Mouse (Mus musculus) myocyte (in vitro differentiated cells): Measurements from ENCODE around the gene Ccnd3. TPM values are rescaled to one million over a fixed set of nuclear protein-coding genes. Genes with fewer than 3 reads are reported as not detected.

Experiments used
- H3K27me3 ChIP-seq: one replicate; pipeline ENCODE4 v1.6.1; 2011; ENCODE audit not compliant: control insufficient read depth, insufficient read depth, insufficient read length
- H3K36me3 ChIP-seq: one replicate; pipeline ENCODE4 v1.6.1; 2011; ENCODE audit not compliant: control insufficient read depth, insufficient read depth
- H3K4me2 ChIP-seq: one replicate; pipeline ENCODE4 v1.6.1; 2011; ENCODE audit warnings: low read depth, control low read depth
- H3K4me3 ChIP-seq: one replicate; pipeline ENCODE4 v1.5.1; 2011; ENCODE audit warnings: mild to moderate bottlenecking, control low read depth, moderate library complexity
- H3K79me2 ChIP-seq: one replicate; pipeline ENCODE4 v1.6.1; 2011; ENCODE audit not compliant: control insufficient read depth, insufficient read depth
- H3ac ChIP-seq: one replicate; pipeline ENCODE4 v1.6.1; 2011; ENCODE audit not compliant: control insufficient read depth, insufficient read length
- CEBPB ChIP-seq: IDR thresholded peaks from 2 replicates; pipeline ENCODE4 v1.6.1; 2011; ENCODE audit warnings: mild to moderate bottlenecking, moderate library complexity; ENCODE audit not compliant: poor library complexity, insufficient read depth, severe bottlenecking
- E2F4 ChIP-seq: IDR thresholded peaks from one replicate; pipeline ENCODE4 v1.6.1; 2011; ENCODE audit warnings: mild to moderate bottlenecking, control low read depth, moderate library complexity; ENCODE audit not compliant: insufficient read depth
- MAX ChIP-seq: IDR thresholded peaks from one replicate; pipeline ENCODE4 v1.6.1; 2011; ENCODE audit warnings: low read depth, mild to moderate bottlenecking, control low read depth
- MYOD1 ChIP-seq, 3 experiments: IDR thresholded peaks; one replicate each; pipeline ENCODE4 v1.6.1; 2011; ENCODE audit warnings: control low read depth in 2 of 3, low read depth in 2 of 3, mild to moderate bottlenecking in 2 of 3, moderate library complexity in 1 of 3; ENCODE audit not compliant: insufficient read length in 2 of 3, control insufficient read depth in 1 of 3
- MYOG ChIP-seq, 3 experiments: IDR thresholded peaks; one replicate each; pipeline ENCODE4 v1.6.1; 2011; ENCODE audit warnings: control low read depth in 2 of 3, low read depth in 2 of 3, mild to moderate bottlenecking in 2 of 3; ENCODE audit not compliant: insufficient read length in 2 of 3, control insufficient read depth in 1 of 3, insufficient read depth in 1 of 3
- POLR2A ChIP-seq: IDR thresholded peaks from one replicate; pipeline ENCODE4 v1.6.1; 2011; ENCODE audit warnings: low read depth, mild to moderate bottlenecking, control low read depth, moderate library complexity; ENCODE audit not compliant: insufficient read length
- POLR2AphosphoS2 ChIP-seq: IDR thresholded peaks from one replicate; pipeline ENCODE4 v1.6.1; 2011; ENCODE audit warnings: low read depth, control low read depth; ENCODE audit not compliant: insufficient read length
- REST ChIP-seq: IDR thresholded peaks from one replicate; pipeline ENCODE4 v1.6.1; 2011; ENCODE audit warnings: mild to moderate bottlenecking, control low read depth, moderate library complexity; ENCODE audit not compliant: insufficient read depth, insufficient read length
- SRF ChIP-seq: IDR thresholded peaks from one replicate; pipeline ENCODE4 v1.6.1; 2011; ENCODE audit warnings: low read depth; ENCODE audit not compliant: control insufficient read depth, insufficient read length
- TCF12 ChIP-seq: IDR thresholded peaks from one replicate; pipeline ENCODE4 v1.6.1; 2011; ENCODE audit warnings: mild to moderate bottlenecking, control low read depth; ENCODE audit not compliant: poor library complexity, insufficient read depth, severe bottlenecking
- TCF3 ChIP-seq: IDR thresholded peaks from one replicate; pipeline ENCODE4 v1.6.1; 2011; ENCODE audit warnings: low read depth, control low read depth; ENCODE audit not compliant: insufficient read length
- USF1 ChIP-seq: IDR thresholded peaks from one replicate; pipeline ENCODE4 v1.6.1; 2011; ENCODE audit warnings: low read depth, mild to moderate bottlenecking, control low read depth, moderate library complexity
- polyA plus RNA-seq: library from polyadenylated mRNA; unstranded; fragments of >200 nt; fragmentation: generic; extraction: Trizol; gene quantifications from one replicate; pipeline ENCODE4 v1.2.1, GENCODE M21; 2012; ENCODE audit warnings: missing spikeins

Gene Ccnd3
- polyA plus RNA-seq, 1 experiment: 858 TPM

DNA sequence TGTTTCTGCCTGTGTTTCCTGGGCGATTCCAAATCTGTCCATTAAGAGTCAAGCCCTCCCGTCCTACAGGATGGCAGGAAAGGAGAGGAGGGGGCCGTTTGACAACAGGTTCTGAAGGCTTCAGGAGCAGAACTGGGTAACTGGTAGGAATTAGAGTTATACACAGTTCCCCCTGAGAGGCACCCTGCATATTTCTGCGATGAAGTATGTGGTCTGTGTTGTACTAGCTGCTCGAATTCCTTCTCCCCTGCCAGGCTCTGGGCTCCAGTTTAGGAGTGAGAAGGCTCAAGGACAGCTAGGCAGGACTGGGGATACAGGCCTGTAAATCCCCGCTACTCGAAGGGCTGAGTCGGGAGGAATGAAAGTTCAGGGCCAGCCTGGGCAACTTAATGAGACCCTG is 13.4 kb downstream of the Ccnd3 start:
- H3K4me3 ChIP-seq: no peak overlapping the region
- H3K4me2 ChIP-seq: no peak overlapping the region
- TF ChIP-seq TCF3 (no peak), REST (no peak), POLR2AphosphoS2 (no peak), CEBPB (no peak), USF1 (no peak), TCF12 (no peak), SRF (no peak), MYOG (IDR thresholded peaks at IDR 0.05; ENCODE audit: control insufficient read depth in 1 of 3, insufficient read depth in 1 of 3, insufficient read length in 2 of 3, low read depth in 2 of 3) (no peak), POLR2A (no peak), E2F4 (no peak), MYOD1 (IDR thresholded peaks at IDR 0.05; ENCODE audit: control insufficient read depth in 1 of 3, insufficient read length in 2 of 3, low read depth in 2 of 3) (no peak), MAX (no peak)

GRCm38 (mm10) chr17:47521551-47522258 is 16.9 kb downstream of the Ccnd3 start:
- TF ChIP-seq POLR2AphosphoS2 (no peak), TCF12 (peak; percentile 89), SRF (no peak), USF1 (no peak), REST (no peak), MYOD1 (IDR thresholded peaks at IDR 0.05; ENCODE audit: control insufficient read depth in 1 of 3, insufficient read length in 2 of 3, low read depth in 2 of 3) (peak; percentile 82 to 87 (median 86)), MYOG (IDR thresholded peaks at IDR 0.05; ENCODE audit: control insufficient read depth in 1 of 3, insufficient read depth in 1 of 3, insufficient read length in 2 of 3, low read depth in 2 of 3) (peak; percentile 57 to 94 (median 80)), POLR2A (peak; percentile 43), TCF3 (peak; percentile 16)

More for the DNA sequence above, 13.4 kb downstream of the Ccnd3 start:
- Histone ChIP-seq H3K36me3 (no peaks in the 10 kb centered on the region), H3K79me2 (no peaks in the 10 kb centered on the region), H3K27me3 (no peaks in the 10 kb centered on the region), H3ac (no peak overlapping the region)

DNA sequence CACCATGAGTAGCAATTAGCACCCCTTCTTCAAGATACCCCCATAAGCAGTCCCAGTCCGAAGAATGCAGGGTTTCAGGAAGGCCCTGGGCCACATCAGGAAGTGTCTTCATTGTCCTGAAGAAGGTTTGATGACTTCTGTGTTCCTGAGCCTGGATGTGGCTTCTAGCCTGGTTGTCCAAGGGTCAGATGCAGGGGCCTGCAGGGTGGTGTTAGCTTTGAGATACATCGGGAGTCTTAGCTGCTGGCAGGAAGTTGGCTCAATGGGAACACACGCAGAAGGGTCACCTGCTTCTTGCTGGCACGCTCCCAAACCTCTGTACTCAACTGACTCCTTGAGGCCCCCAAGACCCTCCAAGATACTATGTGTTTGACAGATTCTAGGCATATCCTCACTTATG is 17.7 kb downstream of the Ccnd3 start:
- Histone ChIP-seq H3K36me3 (no peaks in the 10 kb centered on the region), H3K4me2 (peak overlapping the region; percentile 76), H3K4me3 (no peak overlapping the region), H3K79me2 (no peaks in the 10 kb centered on the region), H3K27me3 (no peaks in the 10 kb centered on the region), H3ac (no peak overlapping the region)
- TF ChIP-seq SRF (no peak), POLR2AphosphoS2 (no peak), MYOD1 (IDR thresholded peaks at IDR 0.05; ENCODE audit: control insufficient read depth in 1 of 3, insufficient read length in 2 of 3, low read depth in 2 of 3) (peak in 1 of 3 experiments; percentile 4), POLR2A (no peak), TCF3 (no peak)

More at GRCm38 (mm10) chr17:47521551-47522258, 16.9 kb downstream of the Ccnd3 start:
- H3K4me2 ChIP-seq: peak overlapping the region; percentile 76
- H3K36me3 ChIP-seq: no peaks in the 10 kb centered on the region
- no peaks in the 10 kb centered on the region for H3K79me2 ChIP-seq
- no peak overlapping the region for H3ac ChIP-seq
- H3K4me3 ChIP-seq: no peak overlapping the region
- no peaks in the 10 kb centered on the region for H3K27me3 ChIP-seq

- Histone ChIP-seq H3K4me2 (peak overlapping the region; percentile 76), H3ac (no peak overlapping the region), H3K27me3 (no peaks in the 10 kb centered on the region)
Measured at GRCm38 (mm10) chr17:47523211-47523682, 18.4 kb downstream of the Ccnd3 start.

More at GRCm38 (mm10) chr17:47523211-47523682, 18.4 kb downstream of the Ccnd3 start:
- TF ChIP-seq TCF3: peak; percentile 95
- no peak for TF ChIP-seq REST
- TF ChIP-seq CEBPB: no peak
- no peak for TF ChIP-seq SRF
- peak in 2 of 3 experiments; percentile 97 to 99 for TF ChIP-seq MYOD1 (IDR thresholded peaks at IDR 0.05; ENCODE audit: control insufficient read depth in 1 of 3, insufficient read length in 2 of 3, low read depth in 2 of 3)
- TF ChIP-seq POLR2A: peak; percentile 53
- peak; percentile 74 for TF ChIP-seq MAX
- peak; percentile 77 to 100 (median 97) for TF ChIP-seq MYOG (IDR thresholded peaks at IDR 0.05; ENCODE audit: control insufficient read depth in 1 of 3, insufficient read depth in 1 of 3, insufficient read length in 2 of 3, low read depth in 2 of 3)
- peak; percentile 31 for TF ChIP-seq USF1
- peak; percentile 55 for TF ChIP-seq POLR2AphosphoS2
- peak; percentile 96 for TF ChIP-seq TCF12
- no peak for TF ChIP-seq E2F4
- H3K4me3 ChIP-seq: no peak overlapping the region
- no peaks in the 10 kb centered on the region for H3K79me2 ChIP-seq
- H3K36me3 ChIP-seq: no peaks in the 10 kb centered on the region
